Mouse (Mus musculus) adrenal gland, adult (tissue): ENCODE results near the gene Gng12.
A peak's percentile ranks its signal among the peaks of the same experiment; 100 is the strongest.
"Not testable (repeated sequence)": the region's sequence is repeated elsewhere in the genome, so short reads cannot be mapped to it uniquely, and the experiment has no call there.

ENCODE experiments used
- DNase-seq, 2 experiments: peaks; one replicate each; pipeline ENCODE4 v3.0.0; 2022 to 2023; ENCODE audit warnings: low spot score in 1 of 2; ENCODE audit not compliant: inconsistent age in 2 of 2

Gng12 gene

DNA sequence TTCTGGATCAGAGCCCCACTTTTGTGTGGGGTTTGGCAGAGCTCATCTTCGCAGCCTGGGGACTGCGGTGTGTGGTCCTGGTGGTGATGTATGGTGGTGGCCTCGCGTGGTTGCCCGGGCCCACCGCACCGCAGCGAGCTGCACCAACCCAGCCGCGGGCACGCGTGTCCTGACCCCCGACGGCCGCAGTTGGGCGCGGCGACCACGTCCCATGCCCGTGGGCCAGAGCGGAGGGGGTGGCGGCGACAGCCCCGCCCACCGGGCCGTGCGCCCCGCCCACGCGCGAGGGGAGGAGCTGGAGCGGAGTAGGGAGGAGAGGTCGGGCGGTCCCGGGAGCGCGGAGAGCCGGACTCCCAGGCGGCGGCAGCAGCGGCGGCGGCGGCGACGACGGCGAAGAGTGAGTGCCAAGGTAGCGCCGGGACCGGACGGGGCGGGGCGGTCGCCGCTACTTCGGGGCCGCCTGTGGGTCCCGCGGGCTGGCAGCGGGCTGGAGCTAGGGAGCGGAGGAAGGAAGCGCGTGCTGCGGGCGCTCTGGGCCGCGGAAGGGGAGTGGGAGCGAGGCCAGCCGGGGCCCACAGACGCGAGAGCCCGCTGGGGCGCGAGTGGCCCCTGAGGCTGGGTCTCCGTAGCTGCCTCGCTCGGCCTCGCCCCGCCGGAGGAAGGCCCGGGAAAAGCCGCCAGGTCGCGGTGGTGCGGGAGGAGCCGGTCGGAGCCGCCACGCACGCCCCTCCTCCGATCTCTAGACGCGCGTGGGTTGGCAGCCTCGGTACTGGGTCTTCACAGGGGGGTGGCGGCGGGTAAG lies at the start of gene Gng12:
TSS of gene Gng12 (plus strand) at position 279 of the 802 bp plus-strand sequence.
- DNase-seq: peak; percentile 93 to 97

DNA sequence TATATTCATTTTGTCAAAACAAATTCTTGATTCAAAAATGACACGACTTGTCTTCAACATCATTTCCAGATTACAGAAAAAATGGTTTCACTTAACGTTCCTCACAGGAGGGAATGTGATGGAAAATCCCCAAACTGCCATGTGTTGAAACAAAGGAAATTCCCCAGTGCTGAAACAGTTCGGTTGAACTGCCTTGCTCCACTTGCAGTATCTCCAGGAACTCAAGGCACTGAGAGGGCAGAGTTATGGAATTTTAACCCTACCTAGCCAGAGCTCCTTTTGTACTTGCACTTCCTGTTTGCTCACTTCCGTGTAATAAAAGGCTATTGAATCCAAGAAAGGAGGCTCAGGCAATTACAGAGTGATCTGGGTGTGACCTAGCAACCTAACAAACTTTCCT lies 47.3 kb upstream of the Gng12 start:
- peak in 1 of 2 experiments; percentile 33 for DNase-seq

DNA sequence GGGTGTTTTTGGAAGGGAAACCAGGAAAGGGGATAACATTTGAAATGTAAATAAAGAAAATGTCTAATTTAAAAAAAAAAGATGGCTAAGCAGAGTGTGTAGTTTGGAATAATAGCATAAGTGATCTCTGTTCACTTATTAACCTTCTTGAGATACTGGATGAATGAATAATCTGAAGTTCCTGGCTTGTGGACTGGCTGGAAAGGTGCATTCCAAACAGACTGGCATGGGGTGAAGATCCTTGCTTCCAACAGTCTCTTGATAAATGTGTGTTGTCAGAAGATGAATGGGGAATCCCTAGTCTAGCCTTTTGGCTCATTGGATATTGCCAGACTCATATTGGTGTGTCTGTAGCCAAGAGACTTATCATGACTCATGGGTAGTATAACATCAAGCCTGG lies 40.0 kb upstream of the Gng12 start:
- no peak for DNase-seq

DNA sequence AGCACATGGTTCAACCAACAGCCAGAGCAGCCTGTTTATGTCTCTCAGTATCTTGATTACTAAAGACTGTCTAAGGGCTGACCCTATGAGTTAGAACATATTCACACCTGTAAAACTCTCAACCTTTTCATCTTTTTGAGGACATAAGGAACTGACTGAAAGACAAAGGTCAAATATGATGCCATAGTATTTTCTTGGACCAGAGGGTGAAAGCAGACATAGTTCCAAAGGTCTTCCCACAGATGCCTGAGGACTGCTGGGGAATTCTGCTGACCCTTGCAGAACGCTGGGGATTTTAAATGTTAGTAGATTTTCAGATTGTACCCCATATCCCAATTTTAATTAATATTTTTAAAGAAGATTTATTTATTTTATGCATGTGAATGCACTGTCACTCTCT lies 37.8 kb upstream of the Gng12 start:
- no peak for DNase-seq

DNA sequence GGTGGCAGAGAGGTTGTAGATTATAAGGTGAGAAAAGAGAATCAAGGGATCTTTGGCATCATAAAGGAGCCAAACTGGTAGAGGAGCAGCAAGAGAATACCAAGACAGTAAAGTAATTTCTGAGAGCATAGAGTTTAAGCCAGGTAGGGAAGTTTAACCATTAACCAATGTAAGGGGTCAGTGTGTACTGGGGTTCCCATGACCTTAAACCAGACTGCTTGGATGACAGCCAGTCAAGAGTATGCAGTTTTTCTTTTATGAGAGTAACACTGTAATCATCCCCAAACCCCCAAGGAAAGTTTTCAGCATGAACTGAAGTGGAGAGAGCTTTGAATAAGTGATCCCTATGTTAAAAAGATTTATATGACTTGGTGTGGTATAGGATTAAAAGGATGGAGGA lies 36.8 kb upstream of the Gng12 start:
- no peak for DNase-seq

DNA sequence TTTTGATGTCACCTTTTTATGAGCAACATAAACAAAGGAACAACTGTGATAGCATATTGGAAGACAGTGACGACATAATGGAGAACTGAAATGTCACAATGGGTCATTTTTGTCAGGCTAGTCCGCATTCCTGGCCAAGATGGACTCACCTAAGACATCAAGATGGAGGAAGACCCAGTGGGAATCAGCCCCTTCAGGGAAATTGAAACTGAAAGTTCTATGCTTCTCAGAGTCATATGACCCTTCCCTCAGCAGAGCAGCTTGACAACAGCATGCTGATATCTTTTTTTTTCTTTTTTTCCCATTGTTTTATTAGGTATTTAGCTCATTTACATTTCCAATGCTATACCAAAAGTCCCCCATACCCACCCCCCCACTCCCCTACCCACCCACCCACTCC lies 31.7 kb upstream of the Gng12 start:
- DNase-seq: no peak

DNA sequence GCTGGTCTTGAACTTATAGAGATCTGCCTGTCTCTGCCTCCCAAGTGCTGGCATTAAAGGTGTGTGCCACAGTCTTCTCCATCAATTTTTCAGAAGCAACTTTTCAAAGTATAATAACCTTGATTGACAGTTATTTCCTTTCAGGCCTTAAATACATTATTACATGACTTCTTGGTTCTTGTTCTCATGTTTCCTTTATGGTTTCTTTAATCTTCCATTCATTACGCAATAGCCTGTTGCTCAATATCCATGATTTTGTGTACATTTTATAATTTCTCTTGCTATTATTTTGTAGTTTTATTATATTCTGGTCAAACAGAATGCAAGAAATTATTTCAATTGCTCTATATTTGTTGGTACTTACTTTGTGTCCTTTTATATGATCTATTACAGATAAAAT lies 29.9 kb upstream of the Gng12 start:
- no peak for DNase-seq

DNA sequence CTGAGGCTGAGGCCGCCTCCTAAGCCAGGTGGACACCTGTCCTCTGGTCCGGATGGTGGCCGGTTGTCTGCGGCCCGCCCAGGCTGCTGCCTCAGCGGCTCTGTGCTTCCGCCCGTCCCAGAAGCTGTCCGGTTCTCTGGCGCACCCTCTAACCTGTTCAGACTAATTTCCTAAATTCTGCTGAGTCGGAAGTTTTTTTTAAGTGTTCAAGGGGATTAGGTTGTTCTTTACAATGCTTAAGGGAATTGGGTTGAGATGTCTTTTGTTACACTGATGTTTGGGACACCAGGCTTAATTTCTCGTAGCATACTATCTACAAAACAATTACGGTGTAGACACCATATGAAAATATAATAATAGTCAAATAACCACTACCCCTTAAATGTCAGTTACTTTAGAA lies 19.1 kb upstream of the Gng12 start:
- DNase-seq: not testable (repeated sequence)

DNA sequence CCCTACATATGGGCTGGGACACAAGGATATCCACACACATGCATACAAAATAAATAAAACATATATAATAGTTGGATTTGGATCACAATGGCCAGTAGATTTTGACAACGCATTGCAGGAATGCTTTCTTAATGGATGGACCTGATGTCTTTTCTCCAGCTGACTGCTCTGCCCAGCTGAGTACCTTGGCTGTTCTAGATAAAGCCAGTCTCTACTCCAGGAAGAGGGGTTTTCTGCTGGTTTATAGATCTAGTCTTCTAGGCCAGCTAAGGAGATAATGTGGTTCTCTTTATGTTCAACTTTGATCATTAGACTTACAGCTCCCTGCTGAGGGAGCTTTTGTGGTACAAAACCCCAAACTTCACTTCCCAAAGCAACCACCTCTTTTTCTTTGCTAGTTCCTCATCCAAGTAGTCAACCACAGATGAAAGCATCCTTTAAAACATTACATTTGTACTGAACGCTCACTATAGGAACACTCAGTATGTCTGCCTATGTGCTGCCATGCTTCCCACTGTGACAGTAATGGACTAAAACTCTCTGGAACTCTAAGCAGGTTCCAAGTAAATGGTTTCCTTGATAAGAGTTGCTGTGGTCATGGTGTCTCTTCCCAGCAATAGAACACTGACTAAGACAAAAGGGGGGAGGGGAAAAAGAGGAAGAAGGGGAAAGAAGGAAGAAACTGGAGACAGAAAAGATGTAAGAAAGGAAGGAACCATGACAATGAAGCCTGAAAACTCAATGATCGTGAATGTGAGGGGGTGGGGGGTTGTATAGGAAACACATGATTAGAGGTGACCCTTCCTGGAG lies 5.6 kb upstream of the Gng12 start:
- DNase-seq: no peak

DNA sequence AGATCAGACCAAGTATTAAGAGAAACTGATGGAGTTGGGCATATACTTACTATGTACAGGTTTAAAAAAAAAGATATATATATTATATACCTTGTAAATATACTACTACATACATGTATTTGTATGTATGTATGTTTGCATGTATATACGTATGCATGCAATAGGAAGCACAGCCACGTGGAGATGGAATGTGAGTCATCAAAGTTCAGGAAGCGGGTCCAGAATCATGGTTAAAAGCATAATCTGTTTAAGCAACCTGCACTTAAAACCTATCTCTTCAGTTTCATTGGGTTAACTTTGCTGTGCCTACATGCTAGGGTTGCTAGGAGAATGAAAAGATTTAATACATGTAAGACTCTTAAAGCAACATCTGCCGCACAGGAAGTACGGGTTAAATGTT lies 2.2 kb upstream of the Gng12 start:
- no peak for DNase-seq

DNA sequence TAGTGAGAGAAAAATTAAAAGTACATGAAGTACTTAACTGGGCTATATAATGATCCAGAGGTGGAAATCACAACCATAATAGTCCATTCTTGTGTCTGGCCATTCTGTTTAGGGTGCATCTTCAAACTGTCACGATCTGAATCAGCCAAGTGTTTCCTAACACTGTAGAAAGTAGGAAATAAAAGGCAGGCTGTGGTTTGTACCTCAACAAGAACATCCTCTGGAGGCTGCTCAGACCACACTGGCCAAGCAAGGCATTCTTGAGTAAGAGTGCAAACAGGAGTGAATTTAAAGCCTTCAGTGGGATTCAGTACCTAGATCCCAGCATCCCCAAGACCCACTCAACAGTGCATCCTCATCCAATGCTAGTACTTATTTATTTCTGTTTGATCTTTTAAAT lies 1.2 kb upstream of the Gng12 start:
- DNase-seq: no peak

DNA sequence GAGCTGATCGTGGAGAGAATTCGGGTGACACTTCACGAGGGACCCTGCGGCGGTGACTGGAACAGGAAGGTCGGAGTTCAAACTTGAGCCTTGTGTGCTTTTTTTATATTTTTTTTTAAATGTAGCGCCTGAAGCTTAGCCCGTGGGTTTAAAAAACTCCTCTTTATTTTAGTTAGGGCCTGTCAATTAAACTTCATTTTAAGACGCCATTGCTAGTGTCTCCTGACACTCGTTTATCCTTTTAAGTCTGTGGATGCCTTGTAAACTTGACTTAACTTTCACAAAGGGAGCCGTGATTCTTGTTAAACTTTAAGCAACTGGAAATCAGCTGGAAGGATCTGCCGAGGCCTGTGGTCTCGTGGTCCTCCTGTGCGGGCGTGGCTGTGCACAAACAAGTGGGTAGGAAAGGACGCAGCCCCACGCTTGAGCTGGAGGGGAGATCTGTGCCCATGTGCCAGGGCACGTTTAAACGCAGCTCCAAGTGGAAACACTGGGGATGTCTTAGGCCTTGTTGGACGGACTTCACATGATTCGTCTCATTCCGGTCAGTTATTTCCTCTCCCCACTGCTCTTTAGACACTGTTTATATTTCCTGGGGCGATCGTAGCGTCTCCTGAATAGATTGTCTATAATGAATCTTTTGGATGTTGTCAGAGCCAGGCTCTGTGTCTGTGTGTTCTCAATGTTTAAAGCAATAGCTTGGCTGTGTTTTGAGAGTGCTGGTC lies 886 bp downstream of the Gng12 start:
- DNase-seq: peak; percentile 54 to 83

DNA sequence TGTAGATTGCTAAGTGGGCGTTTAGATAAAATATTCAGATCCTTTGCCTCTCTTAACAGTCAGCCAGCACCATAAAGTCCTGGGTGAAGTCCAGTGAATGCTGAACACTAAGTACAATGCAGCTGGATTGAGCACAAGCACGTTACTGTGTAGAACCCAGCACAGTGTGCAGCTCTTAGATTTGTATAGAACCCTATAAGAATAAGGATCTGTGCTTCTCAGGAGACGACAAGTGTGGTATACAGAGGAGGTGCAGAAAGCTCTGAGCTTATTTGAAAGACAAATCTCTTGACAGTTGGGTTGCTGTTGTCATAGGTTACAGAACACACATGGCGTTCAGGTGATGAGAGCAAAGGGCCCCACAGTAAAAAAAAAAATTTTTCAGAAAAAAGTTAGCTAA lies 1.8 kb downstream of the Gng12 start:
- DNase-seq: no peak

DNA sequence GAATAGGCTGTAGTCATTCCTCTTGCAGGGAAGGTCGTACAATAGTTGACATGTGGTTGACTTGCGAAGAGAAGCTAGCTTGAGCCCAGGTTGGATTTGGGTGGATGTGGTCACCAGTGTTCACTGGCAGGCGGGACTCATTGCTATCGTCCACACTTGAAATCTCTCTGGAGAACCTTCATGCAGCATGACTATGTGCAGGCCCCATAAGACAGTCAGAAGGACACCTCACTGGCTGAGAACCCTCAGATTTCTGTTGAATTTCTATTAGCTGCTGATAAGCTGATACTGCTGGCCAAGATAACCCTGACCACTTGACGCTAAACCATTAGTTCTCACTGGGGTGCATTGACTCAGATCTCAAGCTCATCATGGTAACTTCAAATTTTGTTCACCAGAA lies 5.7 kb downstream of the Gng12 start:
- DNase-seq: no peak

DNA sequence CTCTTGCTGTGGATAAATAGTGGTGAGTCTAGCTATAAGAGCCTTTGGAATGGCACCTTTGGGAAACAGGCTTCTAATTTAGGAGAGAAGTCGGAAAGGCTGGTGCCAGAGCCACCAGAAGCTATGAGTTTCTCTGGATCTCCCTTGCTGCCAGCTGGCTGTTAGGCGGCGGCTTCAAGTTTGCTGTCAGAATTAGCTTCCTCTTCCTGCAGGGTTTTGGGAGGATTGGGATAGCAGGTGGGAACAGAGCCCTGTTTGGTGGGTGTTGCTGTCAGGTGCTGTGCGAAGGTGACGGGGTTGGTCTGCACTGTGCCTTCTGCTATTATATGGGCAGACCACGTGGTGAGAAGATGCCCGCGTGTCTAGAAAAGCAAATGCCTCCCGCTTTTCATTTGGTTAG lies 7.0 kb downstream of the Gng12 start:
- no peak for DNase-seq

DNA sequence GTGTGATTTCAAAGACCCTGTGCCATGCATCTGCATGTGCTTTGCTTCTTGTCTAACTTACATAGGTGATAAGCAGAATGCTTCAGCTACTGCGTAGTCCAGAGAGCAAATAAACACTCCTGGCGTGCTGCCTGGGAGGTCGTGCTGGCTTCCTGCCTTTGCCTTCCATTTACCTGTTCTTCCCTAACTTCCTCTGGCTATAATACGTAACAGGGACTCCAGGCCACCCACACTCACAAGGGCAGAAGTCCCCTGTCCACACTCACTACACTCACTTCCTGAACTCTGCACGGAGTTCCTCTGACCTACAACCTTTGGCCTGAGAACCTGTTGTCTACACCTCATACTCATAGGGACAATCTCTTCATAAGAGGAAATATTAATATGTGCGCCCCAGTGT lies 7.5 kb downstream of the Gng12 start:
- no peak for DNase-seq

DNA sequence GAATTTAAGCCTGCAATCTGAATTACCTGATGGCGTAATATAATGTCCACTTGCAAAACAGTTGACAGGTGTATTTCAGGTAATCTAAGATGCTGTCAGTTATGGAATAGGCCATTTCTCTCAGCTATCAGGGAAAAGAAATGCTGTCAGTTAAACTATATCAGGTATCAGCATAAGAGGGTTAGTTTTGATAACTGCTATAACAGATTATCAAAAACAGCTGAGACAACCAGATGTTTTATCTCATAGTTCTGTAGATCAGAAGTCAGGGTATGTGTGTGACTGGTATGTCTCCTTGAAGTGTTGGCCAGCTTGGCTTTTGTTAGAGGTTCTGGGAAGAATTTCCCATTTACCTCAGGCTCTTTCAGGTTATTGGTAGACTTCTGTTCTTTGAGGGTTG lies 10.0 kb downstream of the Gng12 start:
- no peak for DNase-seq

DNA sequence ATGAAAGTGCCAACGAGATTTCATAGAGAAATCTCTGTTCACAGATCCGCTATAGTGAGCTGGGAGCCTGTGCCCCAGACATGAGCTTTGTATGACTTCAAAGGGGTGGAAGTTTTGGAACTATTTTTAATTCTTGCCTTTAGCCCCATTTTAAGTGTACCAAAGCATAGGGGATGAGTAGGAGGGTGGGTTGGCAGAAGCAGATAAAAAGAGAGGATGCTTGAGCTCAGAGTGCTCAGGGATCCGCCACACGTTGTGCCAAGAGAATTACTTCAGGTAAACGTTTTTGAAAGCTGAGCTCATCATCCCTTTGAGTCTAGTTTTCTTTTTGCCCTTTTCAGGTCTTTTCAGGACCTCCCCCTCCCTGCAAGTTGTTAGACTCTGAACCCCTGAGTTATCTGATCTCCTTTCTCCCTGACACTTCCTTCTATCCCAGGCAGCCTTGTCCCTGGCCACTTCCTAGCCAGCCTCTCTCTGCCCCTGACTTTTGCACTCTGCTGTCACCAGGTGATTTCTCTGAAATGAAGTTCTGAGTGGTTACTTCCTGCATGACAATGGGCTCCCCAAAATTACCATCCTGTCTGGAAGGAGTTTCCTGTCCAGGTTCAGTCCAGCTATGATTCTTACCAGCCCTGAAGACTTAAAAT lies 12.3 kb downstream of the Gng12 start:
- DNase-seq: no peak

DNA sequence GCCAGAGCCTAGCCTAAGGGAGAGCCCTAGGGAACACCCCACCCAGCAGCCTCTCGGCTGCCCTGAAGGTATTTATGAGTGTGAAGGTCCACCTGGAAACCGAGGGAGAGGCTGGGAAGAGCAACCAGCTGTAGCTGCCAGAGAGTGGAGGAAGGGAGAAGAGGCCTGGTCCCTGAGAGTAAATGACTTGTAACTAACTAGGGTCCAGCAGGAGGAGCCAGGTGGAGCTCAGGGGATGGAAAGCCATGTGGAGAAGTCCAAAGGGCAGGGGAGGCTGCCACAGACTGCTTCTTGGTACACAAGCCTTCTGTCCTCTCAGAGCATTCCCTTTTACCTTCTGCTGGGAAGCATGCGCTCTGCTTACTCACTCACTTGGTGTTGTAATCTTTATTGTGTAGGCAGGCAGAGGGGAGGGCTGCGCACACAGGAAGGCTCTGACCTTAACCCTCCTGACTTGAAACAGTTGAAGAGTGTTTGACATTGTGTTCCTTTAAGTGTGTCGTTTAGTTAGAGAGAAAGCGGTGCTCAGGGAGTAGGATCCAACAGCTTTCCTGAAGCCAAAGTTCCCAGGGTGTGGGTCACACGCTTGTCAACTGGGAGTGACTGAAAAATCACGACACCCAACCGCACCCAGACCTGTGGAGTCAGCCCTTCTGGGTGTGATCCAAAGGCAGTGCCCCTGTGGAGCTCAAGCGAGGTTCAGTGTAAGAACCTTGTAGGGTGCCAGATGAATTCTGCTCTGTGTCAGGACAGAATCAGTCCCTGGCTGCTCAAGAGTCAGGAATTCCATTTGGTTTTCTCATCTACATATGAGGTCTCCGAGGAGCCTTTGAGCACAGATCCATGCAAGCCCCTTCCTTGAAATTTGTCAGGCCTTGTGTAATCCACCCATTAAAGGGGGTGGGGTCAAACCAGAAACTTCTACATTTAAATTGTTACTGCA lies 14.6 kb downstream of the Gng12 start:
- peak; percentile 35 to 77 for DNase-seq

DNA sequence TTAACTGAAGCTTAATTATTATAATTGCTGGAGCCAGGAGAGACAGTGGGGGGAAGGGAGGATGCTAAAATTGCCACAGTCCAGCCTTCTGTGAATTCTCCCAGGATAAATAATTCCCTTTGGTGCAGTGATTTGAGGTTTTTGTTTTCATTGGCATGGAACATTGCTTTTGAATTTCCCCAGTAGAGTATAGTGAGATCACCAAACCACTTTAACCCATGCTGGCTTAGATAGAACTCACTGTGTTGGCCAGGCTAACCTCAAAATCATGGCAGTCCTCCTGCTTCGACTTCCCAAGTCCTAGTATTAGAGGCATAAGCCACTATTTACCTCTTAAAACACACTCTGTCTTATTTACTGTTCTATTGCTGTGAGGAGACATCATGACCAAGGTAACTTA lies 17.2 kb downstream of the Gng12 start:
- DNase-seq: no peak
